Mouse (Mus musculus) bone marrow, adult 2 months (tissue): ENCODE measurements around the gene Fbxo39. TPM values are rescaled to one million over a fixed set of nuclear protein-coding genes. Genes with fewer than 3 reads are reported as not detected.

Experiments used
- H3K27ac ChIP-seq: fragments of 200-500 bp; 2 replicates; pipeline ENCODE4 v1.5.1; 2012; ENCODE audit warnings: low read depth, mild to moderate bottlenecking, control low read depth, inconsistent platforms, low read length; ENCODE audit not compliant: control insufficient read depth, poor library complexity, insufficient read depth
- H3K4me1 ChIP-seq: fragments of 200-500 bp; 2 replicates; pipeline ENCODE4 v1.6.1; 2011; ENCODE audit warnings: low read length; ENCODE audit not compliant: control insufficient read depth, insufficient read depth
- H3K4me3 ChIP-seq: fragments of 200-500 bp; replicated peaks from 2 replicates; pipeline ENCODE3; 2011; ENCODE audit warnings: mild to moderate bottlenecking, low read depth, low read length, control low read depth; ENCODE audit not compliant: control insufficient read depth
- CTCF ChIP-seq: fragments of 200-500 bp; IDR thresholded peaks from 2 replicates; pipeline ENCODE4 v1.5.1; 2011; ENCODE audit warnings: low read length, control low read depth; ENCODE audit not compliant: control insufficient read depth, insufficient read depth
- POLR2A ChIP-seq: fragments of 200-500 bp; IDR thresholded peaks from 2 replicates; pipeline ENCODE4 v1.6.1; 2011; ENCODE audit warnings: low read depth, mild to moderate bottlenecking, control low read depth, low read length, borderline replicate concordance; ENCODE audit not compliant: control insufficient read depth
- WGBS: fragments of 180-500 bp; shearing (Covaris S2); methylation state at CpG from one replicate; pipeline ENCODE4 v1.1.7; 2018; 5-methylcytosine and 5-hydroxymethylcytosine counted together
- polyA plus RNA-seq: library from polyadenylated mRNA; stranded (reverse); fragments of >200 nt; gene quantifications from 2 replicates; pipeline ENCODE4 v1.2.4, GENCODE M21; 2011; ENCODE audit warnings: low replicate concordance; ENCODE audit not compliant: missing spikeins, insufficient read depth, insufficient read length

Fbxo39 gene
- polyA plus RNA-seq, 1 experiment, result not detected

GRCm38 (mm10) chr11:72363523-72364240 is 49.4 kb downstream of the Fbxo39 start:
- Histone ChIP-seq H3K4me1 (peaks cover 2% of the 10 kb centered on the region; the same call in 1 of the 2 replicates), H3K27ac (no peak overlapping the region), H3K4me3 (no peak overlapping the region)
- TF ChIP-seq POLR2A (no peak), CTCF (no peak)
- WGBS, result 44% methylated on average over 8 of the region's 8 CpGs

DNA sequence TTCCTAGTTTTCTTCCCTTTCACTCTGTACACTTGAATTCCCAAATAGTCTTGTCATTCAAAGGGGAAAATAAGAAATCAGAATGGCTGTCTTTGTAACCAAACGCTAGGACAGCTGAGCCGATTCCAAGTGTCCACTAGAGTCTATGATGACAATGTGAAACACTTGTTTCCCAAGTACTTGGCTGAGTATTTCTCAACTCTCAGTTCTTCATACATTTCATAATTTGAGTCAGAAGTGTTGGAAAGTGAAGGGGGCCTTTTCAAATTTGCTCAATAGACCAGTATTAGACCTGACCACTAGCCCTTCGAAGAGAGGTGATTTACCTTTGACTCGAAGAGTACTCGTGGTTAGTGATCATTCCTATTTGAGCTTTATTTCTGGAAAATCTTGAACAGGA is 50.3 kb downstream of the Fbxo39 start:
- WGBS, result 60% methylated on average over 5 of the region's 5 CpGs
- Histone ChIP-seq H3K27ac (no peak overlapping the region), H3K4me3 (no peak overlapping the region), H3K4me1 (peaks cover 2% of the 10 kb centered on the region; the same call in 1 of the 2 replicates)
- TF ChIP-seq CTCF (no peak), POLR2A (no peak)

DNA sequence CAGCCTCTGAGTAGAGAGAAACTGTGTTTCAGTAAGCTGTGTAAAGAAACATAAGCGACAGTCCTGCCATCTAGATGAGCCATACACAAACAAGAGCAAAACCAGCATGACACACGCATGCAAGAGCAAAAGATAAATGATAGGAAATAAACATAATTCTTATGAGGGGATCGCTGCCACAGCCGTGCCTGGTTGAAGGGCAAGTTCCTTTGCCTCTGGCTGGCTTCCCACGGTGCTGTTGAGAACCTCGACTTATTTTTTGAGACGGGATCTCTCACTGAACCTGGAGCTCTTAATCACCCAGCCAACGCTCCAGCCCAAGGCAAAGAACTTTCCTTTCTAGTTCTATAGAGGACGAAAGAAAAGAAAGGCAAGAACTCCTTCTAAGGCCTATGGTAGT is 51.9 kb downstream of the Fbxo39 start:
- TF ChIP-seq CTCF (no peak), POLR2A (no peak)
- 74% methylated on average over 9 of the region's 9 CpGs for WGBS
- H3K27ac ChIP-seq, result no peak overlapping the region
- no peak overlapping the region for H3K4me3 ChIP-seq
- H3K4me1 ChIP-seq, result peaks cover 2% of the 10 kb centered on the region; the same call in 1 of the 2 replicates

DNA sequence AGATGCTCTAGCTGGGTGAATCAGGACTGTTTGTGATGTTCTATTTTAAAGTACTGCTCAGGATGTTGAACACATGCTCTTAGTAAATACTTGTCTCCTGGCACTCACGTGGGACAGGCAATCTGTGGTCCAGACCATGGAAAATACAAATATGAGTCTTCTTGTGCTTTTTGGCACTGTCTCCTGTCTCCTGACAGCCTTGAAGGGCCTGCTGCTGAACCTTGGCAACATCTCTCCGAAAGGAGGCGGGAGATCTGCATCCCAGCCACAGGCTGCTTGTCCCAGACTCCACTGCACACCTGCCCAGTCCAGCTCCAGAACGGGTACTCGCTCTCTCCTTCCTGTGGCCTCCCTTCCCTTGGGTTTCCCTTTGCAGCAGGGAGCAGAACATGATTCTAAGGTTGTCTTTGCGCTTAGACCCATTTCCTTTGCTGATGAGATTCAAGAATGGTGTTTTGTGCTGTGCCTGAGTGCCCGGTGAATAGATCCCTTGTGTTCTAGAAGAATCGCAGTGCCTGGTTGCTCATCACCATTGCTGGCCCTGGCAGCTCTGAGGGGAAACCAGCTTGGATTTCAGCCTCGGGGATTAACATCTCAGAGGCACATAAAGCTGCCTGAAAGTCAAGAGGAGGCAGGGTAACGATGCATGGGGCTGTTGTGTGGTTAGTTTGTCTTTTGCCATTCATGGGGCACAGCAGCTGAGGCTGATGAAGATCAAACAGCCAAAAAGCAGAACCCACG is 53.9 kb downstream of the Fbxo39 start:
- Histone ChIP-seq H3K27ac (no peak overlapping the region), H3K4me3 (no peak overlapping the region), H3K4me1 (peaks cover 2% of the 10 kb centered on the region; the same call in 1 of the 2 replicates)
- TF ChIP-seq POLR2A, result no peak
- TF ChIP-seq CTCF, result no peak
- 50% methylated on average over 11 of the region's 11 CpGs for WGBS

Other genes starting within 250 kb of the Fbxo39 start
- not detected in 2 replicates for gene Pitpnm3, start 178.7 kb upstream of the Fbxo39 start, polyA plus RNA-seq
- gene Gm43951, start 107.6 kb upstream of the Fbxo39 start, polyA plus RNA-seq, result 0.90 and 1.2 TPM in 2 replicates
- 3.4 and 5.1 TPM in 2 replicates for gene 4933427D14Rik, start 107.0 kb upstream of the Fbxo39 start, polyA plus RNA-seq
- 29.1 and 49.0 TPM in 2 replicates for gene Txndc17, start 106.9 kb upstream of the Fbxo39 start, polyA plus RNA-seq
- gene Med31, start 98.9 kb upstream of the Fbxo39 start, polyA plus RNA-seq, result 9.3 and 11.4 TPM in 2 replicates
- 1.2 TPM in 1 of 2 replicates, not detected in the other for gene Slc13a5, start 47.2 kb upstream of the Fbxo39 start, polyA plus RNA-seq
- 22.2 and 35.2 TPM in 2 replicates for gene Xaf1, start 12.8 kb upstream of the Fbxo39 start, polyA plus RNA-seq
- not detected in 2 replicates for gene Tekt1, start 48.0 kb downstream of the Fbxo39 start, polyA plus RNA-seq
- 5.6 TPM in 1 of 2 replicates, not detected in the other for gene Smtnl2, start 97.3 kb downstream of the Fbxo39 start, polyA plus RNA-seq
- not detected in 2 replicates for gene Ggt6, start 121.1 kb downstream of the Fbxo39 start, polyA plus RNA-seq
- 40.0 and 68.3 TPM in 2 replicates for gene Mybbp1a, start 126.9 kb downstream of the Fbxo39 start, polyA plus RNA-seq
- 6.3 and 10.7 TPM in 2 replicates for gene Spns2, start 175.5 kb downstream of the Fbxo39 start, polyA plus RNA-seq
- 9.1 and 13.2 TPM in 2 replicates for gene Spns3, start 236.1 kb downstream of the Fbxo39 start, polyA plus RNA-seq